Mouse (Mus musculus): ENCODE measurements at regions not wholly inside any gene's neighbourhood (a gene's known extent, or its start where the extent isn't known, plus 50 kb on each side); places are given as distances from the start of the nearest gene placed in this dataset.

DNA sequence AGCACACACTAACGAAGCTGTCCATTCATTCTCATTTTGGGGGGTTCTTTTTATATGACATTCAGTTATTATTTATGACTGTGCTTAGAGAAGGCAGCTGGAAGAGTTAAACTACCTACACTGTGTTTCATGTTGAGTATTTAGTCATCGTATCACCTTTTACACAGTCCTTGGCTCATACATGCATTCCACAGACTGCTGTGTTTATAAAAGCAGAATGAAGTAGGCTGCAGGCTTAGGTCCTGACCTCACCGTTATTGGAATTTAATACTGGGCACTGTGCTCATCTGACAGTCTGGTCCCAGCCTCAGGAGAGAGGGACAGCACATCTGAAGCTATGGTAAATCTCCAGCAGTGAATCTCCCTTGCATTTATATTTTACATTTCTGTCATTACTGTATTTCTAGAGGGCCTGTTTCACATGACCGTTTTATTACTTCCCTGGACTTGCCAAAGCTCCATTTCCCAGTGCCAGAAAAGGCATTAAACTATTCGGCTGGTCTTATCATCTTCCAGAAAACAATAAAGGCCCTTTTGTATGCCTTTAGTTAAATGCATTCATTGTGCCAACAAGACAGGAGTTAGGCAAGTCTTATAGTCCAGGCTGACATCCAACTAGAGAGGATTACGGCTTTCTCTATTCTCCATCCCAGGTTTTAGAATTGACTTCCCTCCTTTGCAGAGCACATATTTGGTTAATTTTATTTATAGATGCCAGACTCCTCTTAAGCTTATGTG lies 258.9 kb downstream of the Bckdhb start:
- no peak for TF ChIP-seq EP300 (IDR thresholded peaks at IDR 0.05; ENCODE audit: low read depth in 1 of 2, low read length in 2 of 2)
- no peak for TF ChIP-seq RAD21 (IDR thresholded peaks at IDR 0.05; ENCODE audit: low read depth, low read length)
